Mouse (Mus musculus): ENCODE data around the gene N6amt1.

Gene N6amt1

GRCm38 (mm10) chr16:87387444-87387977 is 33.5 kb downstream of the N6amt1 start:
- DNase-seq (ENCODE audit: low read depth), result peak; percentile 46

GRCm38 (mm10) chr16:87393813-87394548 is 40.0 kb downstream of the N6amt1 start:
- DNase-seq (ENCODE audit: low read depth), result peak; percentile 83

- DNase-seq (ENCODE audit: low read depth), result peak; percentile 53
Measured at GRCm38 (mm10) chr16:87405001-87405400, 51.0 kb downstream of the N6amt1 start.
